Mouse (Mus musculus) heart, adult 9 months (tissue): ENCODE measurements around the gene E130114P18Rik.

Source experiments
- DNase-seq, 2 experiments: peaks; one replicate each; pipeline ENCODE4 v3.0.0; 2022; ENCODE audit warnings: low spot score in 2 of 2

The E130114P18Rik gene

GRCm38 (mm10) chr4:97776388-97777080, 1.3 kb downstream of the E130114P18Rik start:
- DNase-seq, result peak in 1 of 2 experiments; percentile 44

DNA sequence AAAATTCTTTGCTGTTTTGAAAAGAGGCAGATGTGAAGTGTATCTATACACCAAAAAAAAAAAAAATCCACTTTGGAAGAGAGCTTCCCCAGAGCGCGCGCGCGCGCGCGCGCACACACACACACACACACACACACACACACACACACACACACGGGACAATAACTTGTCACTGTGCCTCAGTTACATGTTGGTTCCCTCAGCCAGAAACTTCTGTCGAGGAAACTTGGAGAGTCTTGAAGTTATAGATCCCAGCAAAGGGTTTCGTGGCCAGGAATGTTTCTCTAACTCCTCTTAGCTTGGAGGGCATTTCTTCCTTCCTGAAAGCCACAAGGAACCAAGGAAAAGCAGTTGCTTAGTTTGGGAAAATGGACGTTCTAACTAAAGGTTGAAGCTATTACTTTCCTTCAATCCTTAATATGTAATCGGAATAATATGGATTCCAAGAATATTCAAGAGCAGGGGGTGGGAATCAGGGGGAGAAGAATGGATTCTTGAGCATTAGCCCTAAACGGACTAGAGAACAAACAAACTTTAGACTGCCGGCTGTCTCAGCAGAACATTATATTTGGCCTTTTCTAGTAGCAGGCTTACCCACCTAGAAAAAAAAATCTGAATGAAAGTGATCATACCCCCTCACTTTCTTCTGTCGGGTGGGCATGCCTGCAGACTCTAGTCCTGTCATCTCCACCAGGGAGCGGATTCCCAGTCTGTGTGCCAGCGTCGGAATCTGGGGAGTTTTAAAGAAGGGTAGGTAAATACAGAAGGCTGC, 2.2 kb downstream of the E130114P18Rik start:
- DNase-seq, result no peak

DNA sequence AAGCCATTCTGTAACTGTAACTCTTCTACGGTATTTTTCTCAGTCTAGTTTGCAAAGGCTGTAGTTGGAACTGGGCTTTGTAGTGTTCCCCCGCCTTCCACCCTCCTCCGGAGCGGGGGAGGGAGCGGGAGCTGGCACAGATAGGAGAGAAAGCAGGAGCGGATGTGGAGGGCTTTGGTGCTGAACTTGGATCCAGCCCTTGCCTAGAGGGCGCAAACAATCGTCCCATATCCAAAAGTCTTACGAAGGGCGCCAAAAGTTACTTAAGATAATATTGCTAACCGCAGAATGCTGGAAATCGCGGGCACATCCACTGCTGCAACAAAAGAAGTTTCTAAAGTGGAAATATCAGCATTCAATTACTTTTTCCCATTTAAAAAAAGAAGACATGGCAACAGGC, 2.8 kb downstream of the E130114P18Rik start:
- peak; percentile 87 to 89 for DNase-seq

DNA sequence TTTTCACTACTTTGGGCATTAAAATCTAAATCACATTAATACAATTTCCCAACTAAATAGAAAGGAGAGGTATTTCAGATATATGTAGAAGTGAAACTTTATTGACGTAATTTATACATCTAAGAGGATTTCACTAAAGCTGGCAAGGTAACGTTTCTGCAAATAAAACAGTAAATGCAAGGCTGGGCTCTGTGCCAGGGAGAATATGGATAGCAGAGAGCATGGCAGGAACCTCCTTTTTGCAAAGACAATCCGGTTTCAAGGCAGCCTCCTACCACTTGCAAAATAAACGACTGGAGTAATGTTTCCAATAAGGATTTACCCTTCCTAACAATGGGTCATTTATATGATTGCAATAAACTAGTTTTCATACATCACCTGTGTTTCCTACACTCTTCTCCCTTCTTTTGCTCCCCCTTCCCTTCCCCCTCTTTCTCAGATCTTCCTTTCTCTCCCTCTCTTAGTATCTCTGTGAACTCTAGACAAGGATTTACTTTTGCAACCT, 3.4 kb downstream of the E130114P18Rik start:
- no peak for DNase-seq

- DNase-seq, result no peak
Measured at GRCm38 (mm10) chr4:97773791-97774190, 4.1 kb downstream of the E130114P18Rik start.

DNA sequence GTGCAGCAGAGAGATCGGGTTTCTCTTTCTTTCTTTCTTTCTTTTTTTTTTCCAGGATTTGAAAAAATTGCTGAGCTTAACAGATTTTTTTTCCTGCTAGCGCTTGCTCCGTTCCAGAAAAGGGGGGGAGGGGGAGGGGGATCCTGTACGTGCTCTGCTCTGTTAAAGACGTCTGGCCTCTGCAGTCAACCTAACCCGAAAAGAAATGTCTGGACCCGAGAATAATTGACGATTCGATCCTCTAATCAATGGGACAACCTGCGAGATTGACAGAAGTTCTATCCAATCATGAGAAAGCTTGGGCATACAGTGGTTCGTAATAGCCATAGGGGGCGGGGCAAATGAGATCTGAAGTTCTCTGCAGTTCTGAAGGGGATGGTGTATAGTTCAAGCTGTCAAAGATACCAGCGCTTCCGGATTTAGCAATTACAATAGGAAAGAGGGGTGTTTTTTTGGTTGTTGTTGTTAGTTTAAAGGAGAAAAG, 4.7 kb downstream of the E130114P18Rik start:
- peak; percentile 99 to 100 for DNase-seq

DNA sequence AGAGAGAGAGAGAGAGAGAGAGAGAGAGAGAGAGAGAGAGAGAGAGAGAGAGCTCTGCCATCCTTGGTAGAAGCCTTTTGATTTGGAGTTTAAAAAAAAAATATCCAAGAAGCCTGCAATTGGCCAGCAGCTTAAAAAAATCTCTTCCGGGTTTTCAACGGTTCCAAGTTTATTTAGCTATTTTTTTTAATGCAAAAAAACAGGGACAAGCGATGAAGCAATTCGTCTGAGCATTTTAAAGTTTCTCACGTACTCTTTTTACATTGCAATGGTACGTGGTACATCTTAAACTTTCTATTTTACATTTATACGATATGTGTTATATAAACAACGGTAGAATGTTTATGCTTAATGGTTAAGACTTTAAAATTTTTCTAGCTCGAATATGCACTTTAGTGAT, 5.2 kb downstream of the E130114P18Rik start, which contains the start of gene Nfia:
Gene Nfia, plus strand, starts transcription at position 94 of the 400 bp plus-strand sequence.
- peak in 1 of 2 experiments; percentile 51 for DNase-seq

DNA sequence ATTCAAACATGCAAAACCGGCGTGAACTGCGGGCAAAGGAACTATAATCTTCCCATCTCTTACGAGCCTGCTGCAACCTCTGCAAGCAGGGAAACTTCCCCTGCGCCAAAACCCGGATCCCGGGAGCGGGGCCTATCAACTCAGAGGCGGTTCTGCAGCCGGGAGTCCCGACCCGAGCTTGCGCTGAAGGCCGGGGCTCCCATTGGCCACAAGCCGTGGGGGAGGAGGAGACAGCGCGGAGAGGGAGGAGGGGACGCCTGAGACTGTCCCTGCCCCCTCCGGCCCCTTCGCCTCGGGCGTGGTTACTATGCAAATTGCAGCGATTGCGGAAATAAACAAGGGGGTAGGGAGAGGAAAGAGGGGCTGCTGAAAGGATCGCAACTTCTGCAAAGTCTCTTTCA, 5.8 kb downstream of the E130114P18Rik start:
- DNase-seq, result peak; percentile 99

GRCm38 (mm10) chr4:97771426-97771825, 6.5 kb downstream of the E130114P18Rik start:
- DNase-seq, result no peak

DNA sequence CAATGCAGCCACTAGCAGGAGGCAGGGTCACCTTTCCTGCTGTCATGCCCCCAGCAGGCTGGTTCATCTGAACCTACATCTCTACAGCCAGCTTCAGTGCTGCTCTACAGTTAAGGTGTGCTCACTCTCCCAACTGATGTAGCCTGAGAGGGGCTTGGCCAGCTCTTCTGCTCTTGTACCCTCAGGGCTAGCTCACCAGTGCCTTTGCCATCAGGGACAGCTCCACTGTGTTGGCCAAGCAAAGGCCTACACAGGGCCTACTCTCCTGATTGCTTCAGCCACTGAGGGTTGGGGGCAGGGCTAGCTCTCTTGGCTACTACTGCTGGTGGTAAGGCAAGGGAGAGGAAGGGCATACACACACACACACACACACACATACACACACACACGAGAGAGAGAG, 8.0 kb downstream of the E130114P18Rik start:
- DNase-seq, result no peak

GRCm38 (mm10) chr4:97767516-97767915, 10.4 kb downstream of the E130114P18Rik start:
- no peak for DNase-seq

GRCm38 (mm10) chr4:97767025-97767424, 10.9 kb downstream of the E130114P18Rik start:
- no peak for DNase-seq

- no peak for DNase-seq
Measured at GRCm38 (mm10) chr4:97766100-97766499, 11.8 kb downstream of the E130114P18Rik start.

- no peak for DNase-seq
Measured at GRCm38 (mm10) chr4:97765341-97766020, 12.4 kb downstream of the E130114P18Rik start.

DNA sequence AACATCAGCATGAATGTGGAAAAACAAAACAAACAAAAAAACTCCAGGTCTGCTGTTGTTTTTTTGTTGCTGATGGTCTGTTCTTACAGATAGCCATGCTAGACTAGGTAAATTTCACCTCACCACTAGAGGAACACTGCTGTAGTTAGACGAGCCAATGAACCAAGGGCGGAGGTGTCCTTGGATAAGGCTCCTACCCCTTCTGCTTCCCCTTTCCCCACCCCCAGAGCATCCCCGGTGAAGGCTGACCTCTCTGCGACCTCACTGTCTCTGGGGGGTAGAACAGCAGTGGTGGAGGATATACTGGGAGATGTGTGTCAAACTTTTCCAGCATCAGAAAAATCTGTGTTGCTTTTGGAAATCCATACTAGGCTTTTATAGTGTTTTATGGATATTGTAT, 13.3 kb downstream of the E130114P18Rik start:
- DNase-seq, result no peak

DNA sequence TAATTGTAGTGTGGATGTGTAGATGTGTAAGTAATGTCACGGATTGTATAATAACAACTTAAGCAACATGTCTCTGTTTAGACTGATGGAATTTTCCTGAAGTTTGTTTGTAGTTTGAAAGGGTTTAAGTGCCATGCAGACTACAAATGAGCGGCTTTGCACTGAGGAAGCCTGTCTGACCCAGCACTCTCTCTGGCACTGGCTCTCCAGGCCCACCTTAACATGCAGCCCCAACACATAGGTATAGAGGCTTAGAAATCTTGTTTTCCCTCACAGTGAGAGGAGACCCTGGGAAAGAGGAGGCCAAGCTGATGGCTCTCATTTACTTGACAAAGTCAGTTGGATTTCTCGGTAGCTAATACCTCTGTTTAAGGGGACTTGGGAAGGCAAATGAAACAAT, 19.2 kb downstream of the E130114P18Rik start:
- no peak for DNase-seq

- peak; percentile 47 to 61 for DNase-seq
Measured at GRCm38 (mm10) chr4:97757978-97758461, 19.9 kb downstream of the E130114P18Rik start.

GRCm38 (mm10) chr4:97757207-97757977, 20.5 kb downstream of the E130114P18Rik start:
- DNase-seq, result peak; percentile 58 to 74

- peak; percentile 75 to 81 for DNase-seq
Measured at GRCm38 (mm10) chr4:97754241-97754640, 23.6 kb downstream of the E130114P18Rik start.

- DNase-seq, result no peak
Measured at GRCm38 (mm10) chr4:97753521-97753920, 24.4 kb downstream of the E130114P18Rik start.
